Mouse (Mus musculus) erythroblast, embryonic 14.5 days (primary cell): ENCODE data around the gene Efhc1.

Source experiments
- GATA1 ChIP-seq: IDR thresholded peaks from 2 replicates; pipeline ENCODE4 v1.6.1; 2012; ENCODE audit warnings: low read length, inconsistent platforms, mixed read lengths
- TAL1 ChIP-seq: IDR thresholded peaks from 3 replicates; pipeline ENCODE4 v1.6.1; 2012; ENCODE audit warnings: low read length, inconsistent platforms, mixed read lengths

- no peak for TF ChIP-seq GATA1
- no peak for TF ChIP-seq TAL1
These were observed 81.8 kb downstream of the Efhc1 start for GRCm38 (mm10) chr1:21033065-21033791.
